Mouse (Mus musculus): ENCODE measurements around the gene Mrap. TPM values are rescaled to one million over a fixed set of nuclear protein-coding genes. Genes with fewer than 3 reads are reported as not detected.

The Mrap gene
- polyA plus RNA-seq (2015; fragmentation: Nextera tagmentation; extraction: Ambion mirVana): 4.3 and 39.0 TPM in 2 replicates

DNA sequence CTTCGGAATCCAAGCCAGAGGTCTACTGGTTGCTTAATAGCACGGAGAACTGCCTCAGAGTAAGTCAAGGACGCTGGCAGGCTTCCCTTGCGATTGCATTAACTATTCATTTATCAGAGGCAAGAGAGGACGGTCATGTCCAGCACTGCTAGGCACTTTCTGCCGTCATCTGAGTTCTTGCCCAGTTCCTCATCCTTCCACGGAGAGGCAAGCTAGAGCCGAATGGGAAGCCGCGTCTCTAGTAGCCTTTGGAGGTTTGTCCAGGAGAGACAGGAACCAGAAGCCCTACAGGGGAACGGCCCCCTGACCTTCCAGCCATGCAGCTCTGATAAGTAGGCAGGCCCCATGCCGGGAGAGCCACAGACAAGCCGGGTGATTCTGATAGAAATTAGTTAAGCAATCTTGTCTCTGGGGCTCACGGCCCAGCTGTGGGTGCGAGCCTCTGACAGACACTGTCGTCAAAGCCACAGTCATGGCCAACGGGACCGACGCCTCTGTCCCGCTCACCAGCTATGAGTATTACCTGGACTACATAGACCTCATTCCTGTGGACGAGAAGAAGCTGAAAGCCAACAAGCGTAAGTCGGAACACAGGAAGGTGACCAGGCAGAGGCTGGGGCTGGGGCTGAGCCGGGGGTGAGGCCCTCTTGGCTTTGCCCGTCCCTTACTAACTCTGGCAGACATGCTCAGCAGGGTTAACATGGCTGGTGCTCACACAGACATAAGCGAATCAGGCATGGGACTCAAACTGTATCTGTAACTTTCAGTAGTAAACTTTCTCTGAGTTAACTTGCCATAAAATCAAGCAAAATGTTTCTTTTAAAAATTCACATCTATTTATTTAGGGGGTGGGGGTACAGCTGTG is at the start of gene Mrap:
Mrap (plus strand) TSS at position 116 of the 865 bp plus-strand sequence.

DNA sequence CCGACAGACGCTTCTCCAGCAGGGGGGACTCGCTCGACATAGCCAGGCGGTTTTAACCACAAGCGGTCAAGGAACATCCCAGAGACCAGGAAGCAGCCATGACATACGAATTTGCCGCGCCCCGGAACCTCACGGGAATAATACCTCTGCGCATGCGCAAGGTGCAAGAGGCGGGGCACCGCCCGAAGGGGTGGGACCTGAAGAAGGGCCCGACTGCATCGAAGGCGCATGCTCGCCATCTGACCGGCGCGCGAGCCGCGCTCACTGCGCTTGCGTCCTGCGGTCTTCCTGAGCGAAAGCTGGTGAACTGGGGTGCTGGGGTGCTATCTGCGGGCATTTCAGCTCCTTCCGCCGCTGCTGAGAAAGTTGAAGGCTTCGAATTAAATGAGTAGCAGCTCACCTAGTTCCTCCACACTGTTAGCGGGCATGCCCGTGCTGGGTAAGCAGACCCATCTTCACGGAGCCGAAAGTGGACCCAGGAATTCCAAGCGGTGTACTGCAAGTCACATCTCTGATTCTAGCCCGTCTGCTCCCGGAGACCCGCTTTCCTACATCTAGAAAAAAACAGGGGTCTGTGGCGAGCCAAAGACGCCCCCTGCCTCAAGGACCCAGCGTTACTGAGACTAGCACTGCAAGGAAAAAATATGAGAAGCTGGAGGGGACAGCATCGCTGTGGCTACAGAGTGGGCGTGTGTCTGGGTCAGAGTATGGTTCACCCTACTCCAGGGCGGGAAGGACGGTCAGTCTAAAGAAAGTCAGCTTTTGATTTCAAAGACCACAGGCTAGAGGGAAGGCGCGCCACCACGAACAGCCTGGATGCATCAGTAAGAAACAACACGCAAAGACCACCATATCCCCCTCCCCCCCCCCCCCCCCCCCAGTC is 10.5 kb upstream of the Mrap start, which contains the start of gene Mis18a:
Mis18a (minus strand) TSS at position 172 of the 883 bp plus-strand sequence.

Other genes with a start within 250 kb of the Mrap start
- gene Mis18a, start 10.8 kb upstream of the Mrap start, polyA plus RNA-seq (2015; fragmentation: Nextera tagmentation; extraction: Ambion mirVana): 11.1 and 17.1 TPM in 2 replicates
- 2.0 and 2.7 TPM in 2 replicates for gene Urb1, start 72.2 kb downstream of the Mrap start, polyA plus RNA-seq (2015; fragmentation: Nextera tagmentation; extraction: Ambion mirVana)
- 0.55 and 0.63 TPM in 2 replicates for gene Eva1c, start 88.5 kb downstream of the Mrap start, polyA plus RNA-seq (2015; fragmentation: Nextera tagmentation; extraction: Ambion mirVana)
- 23.9 and 27.1 TPM in 2 replicates for gene Cfap298, start 196.9 kb downstream of the Mrap start, polyA plus RNA-seq (2015; fragmentation: Nextera tagmentation; extraction: Ambion mirVana)

Measured in skeletal muscle tissue, postnatal 0 days (tissue).